17 mouse cellular contexts compared by ENCODE assay signal in the genomic region with DNA sequence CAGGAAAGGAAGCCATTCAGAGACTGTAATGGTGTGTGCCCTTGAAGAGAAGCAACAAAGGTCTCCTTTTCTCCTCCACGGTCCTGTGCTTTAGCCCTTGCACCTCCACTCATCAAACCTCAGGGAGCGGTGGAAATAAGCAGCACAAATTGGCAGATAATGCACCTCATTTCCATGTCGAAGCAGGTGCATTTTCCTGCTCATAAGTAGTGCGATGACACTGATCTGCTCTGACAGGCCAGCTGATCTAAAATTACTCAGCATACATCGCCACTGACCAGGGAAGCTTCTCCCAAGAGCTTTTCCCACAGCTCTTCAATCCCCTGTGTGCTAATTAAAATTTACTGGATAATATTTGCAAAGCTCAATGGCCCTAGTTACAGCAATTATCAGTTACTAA.
DNase-seq lines count a peak whose midpoint lies in the region; ATAC-seq and TF ChIP-seq lines count a peak whose summit lies in the region.
"Had no signal": no experiment of that assay in that cellular context is flagged by ENCODE, and none has a peak within 500 bp of the region (broad histone marks: within the 10 kb centered on the region; RNA-seq: fewer than 3 reads in every experiment).

No protein-coding gene starts in this region.

- no peak for TF ChIP-seq CTCF in lung, postnatal 0 days (IDR thresholded peaks at IDR 0.05)

- 61% methylated on average over 5 of the region's 5 CpGs for WGBS in midbrain, embryonic 11.5 days
- 80% methylated on average over 5 of the region's 5 CpGs for WGBS in midbrain, embryonic 10.5 days
- WGBS in midbrain, embryonic 13.5 days = 32% methylated on average over 5 of the region's 5 CpGs
- WGBS in kidney, embryonic 14.5 days = 86% methylated on average over 5 of the region's 5 CpGs
- WGBS in lung, postnatal 0 days = 78% methylated on average over 5 of the region's 5 CpGs

- no peak for TF ChIP-seq EP300 in lung, postnatal 0 days (IDR thresholded peaks at IDR 0.05)

- no peaks in the 10 kb centered on the region for H3K4me1 ChIP-seq in midbrain, embryonic 11.5 days (ENCODE audit: control insufficient read depth, insufficient read depth, low read length)
- no peaks in the 10 kb centered on the region for H3K4me1 ChIP-seq in midbrain, embryonic 10.5 days
- peaks cover 9% of the 10 kb centered on the region for H3K4me1 ChIP-seq in midbrain, embryonic 13.5 days (replicated peaks)
- H3K4me1 ChIP-seq in kidney, embryonic 14.5 days (ENCODE audit: control insufficient read depth, insufficient read depth, low read length) = no peaks in the 10 kb centered on the region
- no peaks in the 10 kb centered on the region for H3K4me1 ChIP-seq in lung, postnatal 0 days (ENCODE audit: insufficient read depth, low read depth, low read length)
- H3K4me1 ChIP-seq: embryonic facial prominence, embryonic 15.5 days; intestine, embryonic 15.5 days; liver, embryonic 13.5 days; lung, embryonic 15.5 days had no signal

- ATAC-seq in midbrain, embryonic 11.5 days (ENCODE audit: low FRiP score) = peak; percentile 62; the same call in 1 of the 2 replicates
- ATAC-seq in midbrain, embryonic 13.5 days = peak; percentile 83
- ATAC-seq in kidney, embryonic 14.5 days (ENCODE audit: low FRiP score, low TSS enrichment) = no peak
- ATAC-seq in lung, postnatal 0 days = no peak
- ATAC-seq: intestine, embryonic 15.5 days had no signal

- no peak overlapping the region for H3K4me2 ChIP-seq in midbrain, embryonic 11.5 days
- 0 out of 2 replicates have a peak overlapping the region, but pooled peaks have one; percentile 9 for H3K4me2 ChIP-seq in midbrain, embryonic 13.5 days (replicated peaks)
- no peak overlapping the region for H3K4me2 ChIP-seq in kidney, embryonic 14.5 days (replicated peaks; ENCODE audit: low read depth, low read length)
- H3K4me2 ChIP-seq in lung, postnatal 0 days (replicated peaks; ENCODE audit: low read depth, low read length) = no peak overlapping the region
- H3K4me2 ChIP-seq: embryonic facial prominence, embryonic 15.5 days; heart, embryonic 11.5 days; intestine, embryonic 15.5 days; limb, embryonic 12.5 days; liver, embryonic 13.5 days; lung, embryonic 15.5 days had no signal

- H3K27ac ChIP-seq in midbrain, embryonic 11.5 days (ENCODE audit: low read depth, low read length) = no peak overlapping the region
- no peak overlapping the region for H3K27ac ChIP-seq in midbrain, embryonic 10.5 days (replicated peaks)
- peak overlapping the region; percentile 35; the same call in 1 of the 2 replicates for H3K27ac ChIP-seq in midbrain, embryonic 13.5 days
- H3K27ac ChIP-seq in kidney, embryonic 14.5 days (ENCODE audit: low read depth, low read length) = no peak overlapping the region
- H3K27ac ChIP-seq in lung, postnatal 0 days (ENCODE audit: low read length) = no peak overlapping the region
- H3K27ac ChIP-seq: embryonic facial prominence, embryonic 15.5 days; intestine, embryonic 15.5 days; limb, embryonic 12.5 days; liver, embryonic 13.5 days; lung, embryonic 15.5 days had no signal

- H3K9ac ChIP-seq in midbrain, embryonic 11.5 days (ENCODE audit: low read length) = no peak overlapping the region
- H3K9ac ChIP-seq in midbrain, embryonic 13.5 days (replicated peaks) = no peak overlapping the region
- no peak overlapping the region for H3K9ac ChIP-seq in kidney, embryonic 14.5 days (ENCODE audit: low read depth, low read length)
- H3K9ac ChIP-seq in lung, postnatal 0 days (replicated peaks; ENCODE audit: low read depth) = no peak overlapping the region
- H3K9ac ChIP-seq: embryonic facial prominence, embryonic 15.5 days; intestine, embryonic 15.5 days; limb, embryonic 12.5 days; liver, embryonic 13.5 days; lung, embryonic 15.5 days had no signal

- H3K27me3 ChIP-seq in midbrain, embryonic 11.5 days (ENCODE audit: control insufficient read depth, insufficient read depth, low read length) = no peaks in the 10 kb centered on the region
- no peaks in the 10 kb centered on the region for H3K27me3 ChIP-seq in midbrain, embryonic 10.5 days (ENCODE audit: low read depth, poor library complexity, severe bottlenecking)
- H3K27me3 ChIP-seq in midbrain, embryonic 13.5 days = 0 out of 2 replicates have a peak, but pooled peaks cover 4% of the 10 kb centered on the region
- H3K27me3 ChIP-seq in kidney, embryonic 14.5 days (ENCODE audit: control insufficient read depth, insufficient read depth, low read length) = no peaks in the 10 kb centered on the region
- H3K27me3 ChIP-seq in lung, postnatal 0 days (replicated peaks; ENCODE audit: insufficient read depth, low read length) = no peaks in the 10 kb centered on the region
- H3K27me3 ChIP-seq: embryonic facial prominence, embryonic 15.5 days; intestine, embryonic 15.5 days; limb, embryonic 12.5 days; liver, embryonic 13.5 days; lung, embryonic 15.5 days had no signal

- H3K36me3 ChIP-seq in midbrain, embryonic 11.5 days (ENCODE audit: control insufficient read depth, insufficient read depth, low read length) = no peaks in the 10 kb centered on the region
- no peaks in the 10 kb centered on the region for H3K36me3 ChIP-seq in midbrain, embryonic 10.5 days
- H3K36me3 ChIP-seq in midbrain, embryonic 13.5 days = no peaks in the 10 kb centered on the region
- no peaks in the 10 kb centered on the region for H3K36me3 ChIP-seq in kidney, embryonic 14.5 days (ENCODE audit: control insufficient read depth, insufficient read depth, low read length)
- H3K36me3 ChIP-seq in lung, postnatal 0 days (ENCODE audit: insufficient read depth, low read length) = no peaks in the 10 kb centered on the region
- H3K36me3 ChIP-seq: embryonic facial prominence, embryonic 15.5 days; intestine, embryonic 15.5 days; limb, embryonic 12.5 days; liver, embryonic 13.5 days; lung, embryonic 15.5 days had no signal

- H3K9me3 ChIP-seq in midbrain, embryonic 11.5 days (ENCODE audit: control insufficient read depth, low read length) = no peaks in the 10 kb centered on the region
- no peaks in the 10 kb centered on the region for H3K9me3 ChIP-seq in midbrain, embryonic 10.5 days (replicated peaks)
- no peaks in the 10 kb centered on the region for H3K9me3 ChIP-seq in midbrain, embryonic 13.5 days
- H3K9me3 ChIP-seq in kidney, embryonic 14.5 days (ENCODE audit: control insufficient read depth, low read length) = no peaks in the 10 kb centered on the region
- no peaks in the 10 kb centered on the region for H3K9me3 ChIP-seq in lung, postnatal 0 days (ENCODE audit: low read length)
- H3K9me3 ChIP-seq: embryonic facial prominence, embryonic 15.5 days; intestine, embryonic 15.5 days; limb, embryonic 12.5 days; liver, embryonic 13.5 days; lung, embryonic 15.5 days had no signal

- no peak overlapping the region for H3K4me3 ChIP-seq in midbrain, embryonic 11.5 days (ENCODE audit: low read depth, low read length)
- no peak overlapping the region for H3K4me3 ChIP-seq in midbrain, embryonic 10.5 days
- H3K4me3 ChIP-seq in midbrain, embryonic 13.5 days (replicated peaks) = no peak overlapping the region
- no peak overlapping the region for H3K4me3 ChIP-seq in kidney, embryonic 14.5 days (ENCODE audit: low read length)
- H3K4me3 ChIP-seq in lung, postnatal 0 days (ENCODE audit: low read depth, low read length) = no peak overlapping the region
- H3K4me3 ChIP-seq: embryonic facial prominence, embryonic 15.5 days; intestine, embryonic 15.5 days; limb, embryonic 12.5 days; liver, embryonic 13.5 days; lung, embryonic 15.5 days had no signal

- peak; percentile 73 to 74 for DNase-seq in cerebellum, postnatal 14 days
- DNase-seq in cerebellum, adult 11 months = no peak
- DNase-seq in midbrain, embryonic 11.5 days (ENCODE audit: low spot score, missing footprints) = peak; percentile 87
- DNase-seq in midbrain, embryonic 10.5 days (ENCODE audit: low spot score) = no peak
- DNase-seq in retina, postnatal 7 days (ENCODE audit: low read depth, low spot score) = peak; percentile 41
- no peak for DNase-seq in lung, postnatal 0 days (ENCODE audit: low spot score)
- DNase-seq: adrenal gland, postnatal 10 days; liver, embryonic 13.5 days; spleen, adult 18-20 months; thymus, adult 2 months had no signal

Comparison
In these comparisons a context has a peak if more than half of its experiments do, and no peak if none do; other contexts are left out.
1. DNase-seq: peak in cerebellum, postnatal 14 days (2 of 2), midbrain, embryonic 11.5 days (single experiment) and retina, postnatal 7 days (single experiment); none in cerebellum, adult 11 months (single experiment), midbrain, embryonic 10.5 days (single experiment) and lung, postnatal 0 days (single experiment).
2. ATAC-seq: peak in midbrain, embryonic 11.5 days (single experiment) and midbrain, embryonic 13.5 days (single experiment); none in kidney, embryonic 14.5 days (single experiment) and lung, postnatal 0 days (single experiment).